Mouse (Mus musculus) thymus, postnatal 36 days (tissue): ENCODE results near the gene Slc52a3.

ENCODE experiments used
- DNase-seq, 2 experiments: peaks; one replicate each; pipeline ENCODE4 v3.0.0; 2022; ENCODE audit warnings: mixed read lengths in 2 of 2

Gene Slc52a3

GRCm38 (mm10) chr2:151999669-152000290 is 3.5 kb downstream of the Slc52a3 start:
- no peak for DNase-seq

- DNase-seq, result no peak
Observed at GRCm38 (mm10) chr2:152000291-152000679, 4.0 kb downstream of the Slc52a3 start.

GRCm38 (mm10) chr2:152000735-152001134 is 4.4 kb downstream of the Slc52a3 start:
- no peak for DNase-seq

GRCm38 (mm10) chr2:152002529-152002928 is 6.2 kb downstream of the Slc52a3 start:
- no peak for DNase-seq

GRCm38 (mm10) chr2:152007783-152008182 is 11.5 kb downstream of the Slc52a3 start:
- DNase-seq, result peak in 1 of 2 experiments; percentile 28

GRCm38 (mm10) chr2:152009061-152009779 is 12.9 kb downstream of the Slc52a3 start:
- DNase-seq, result no peak

- no peak for DNase-seq
Observed at GRCm38 (mm10) chr2:152010251-152010650, 13.9 kb downstream of the Slc52a3 start.

- no peak for DNase-seq
Observed at GRCm38 (mm10) chr2:152010661-152011060, 14.3 kb downstream of the Slc52a3 start.

GRCm38 (mm10) chr2:152011724-152012123 is 15.4 kb downstream of the Slc52a3 start:
- DNase-seq, result no peak

GRCm38 (mm10) chr2:152012222-152012621 is 15.9 kb downstream of the Slc52a3 start:
- DNase-seq, result no peak

GRCm38 (mm10) chr2:152012701-152013100 is 16.4 kb downstream of the Slc52a3 start:
- DNase-seq, result no peak

- DNase-seq, result no peak
Observed at GRCm38 (mm10) chr2:152015997-152016396, 19.7 kb downstream of the Slc52a3 start.

- DNase-seq, result no peak
Observed at GRCm38 (mm10) chr2:152016666-152017065, 20.4 kb downstream of the Slc52a3 start.

GRCm38 (mm10) chr2:152020255-152020654 is 23.9 kb downstream of the Slc52a3 start:
- DNase-seq, result peak; percentile 43 to 52

GRCm38 (mm10) chr2:152022022-152022421 is 25.7 kb downstream of the Slc52a3 start:
- DNase-seq, result no peak

GRCm38 (mm10) chr2:152024883-152025422 is 28.6 kb downstream of the Slc52a3 start:
- DNase-seq, result no peak

GRCm38 (mm10) chr2:152029252-152030082 is 33.2 kb downstream of the Slc52a3 start:
- DNase-seq, result peak; percentile 78 to 79

- no peak for DNase-seq
Observed at GRCm38 (mm10) chr2:152030986-152031385, 34.7 kb downstream of the Slc52a3 start.

- no peak for DNase-seq
Observed at GRCm38 (mm10) chr2:152040101-152040500, 43.8 kb downstream of the Slc52a3 start.

- DNase-seq, result no peak
Observed at GRCm38 (mm10) chr2:152047116-152048002, 51.0 kb downstream of the Slc52a3 start.

- no peak for DNase-seq
Observed at GRCm38 (mm10) chr2:152048003-152048980, 52.0 kb downstream of the Slc52a3 start.
